Mouse (Mus musculus) liver, adult 2 months (tissue): ENCODE data around the gene Gemin5.
A peak's percentile ranks its signal among the peaks of the same experiment; 100 is the strongest.

Experiments used
- CTCF ChIP-seq: fragments of 200-500 bp; IDR thresholded peaks from 2 replicates; pipeline ENCODE4 v1.5.1; 2011; ENCODE audit warnings: low read depth, low read length, control low read depth
- POLR2A ChIP-seq: fragments of 200-500 bp; IDR thresholded peaks from 2 replicates; pipeline ENCODE4 v1.6.1; 2011; ENCODE audit warnings: low read length, control low read depth; ENCODE audit not compliant: insufficient read depth; ENCODE audit errors: extremely low read depth

GRCm38 (mm10) chr11:58093021-58093528 is 75.3 kb downstream of the Gemin5 start, which contains the start of gene Gm12248:
- TF ChIP-seq CTCF: no peak
- TF ChIP-seq POLR2A: 0 out of 2 replicates have a peak, but pooled peaks have one; percentile 53
